Mouse (Mus musculus): ENCODE measurements at regions not wholly inside any gene's neighbourhood (a gene's known extent, or its start where the extent isn't known, plus 50 kb on each side); places are given as distances from the start of the nearest gene placed in this dataset.

DNA sequence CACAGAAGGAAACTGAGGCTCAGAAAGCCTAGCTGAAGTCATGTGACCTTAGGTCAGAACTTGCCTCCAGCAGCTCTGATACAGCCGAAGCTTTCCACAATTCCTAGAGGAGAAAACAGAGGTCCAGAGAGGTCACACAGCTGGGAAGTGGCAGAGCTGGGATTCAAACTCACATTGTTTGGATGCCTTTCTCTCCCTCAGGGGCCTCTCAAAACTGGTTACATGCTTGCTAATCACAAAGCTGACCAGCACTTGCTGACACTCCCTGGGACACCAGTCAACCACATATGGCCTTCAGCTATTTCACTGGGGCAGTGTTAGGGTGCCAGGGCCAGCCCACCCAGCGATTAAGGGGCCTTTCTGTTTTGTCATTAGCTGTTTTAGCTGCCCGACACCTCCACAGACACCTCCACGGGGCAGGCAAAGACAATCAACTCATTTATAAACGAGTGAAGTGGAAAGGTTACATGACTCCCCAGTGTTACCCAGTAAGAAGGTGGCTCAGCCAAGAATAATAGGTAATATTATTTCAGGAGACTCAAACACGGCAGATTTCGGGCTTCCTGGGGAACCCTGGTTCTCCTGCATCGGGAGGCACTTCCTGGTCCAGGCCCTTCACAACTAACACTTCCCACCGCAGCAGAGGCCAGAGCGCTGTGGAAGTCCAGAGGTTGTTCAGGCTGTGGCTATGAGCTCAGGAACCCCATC is 71.4 kb downstream of the 2410131K14Rik start:
- DNase-seq: no peak

DNA sequence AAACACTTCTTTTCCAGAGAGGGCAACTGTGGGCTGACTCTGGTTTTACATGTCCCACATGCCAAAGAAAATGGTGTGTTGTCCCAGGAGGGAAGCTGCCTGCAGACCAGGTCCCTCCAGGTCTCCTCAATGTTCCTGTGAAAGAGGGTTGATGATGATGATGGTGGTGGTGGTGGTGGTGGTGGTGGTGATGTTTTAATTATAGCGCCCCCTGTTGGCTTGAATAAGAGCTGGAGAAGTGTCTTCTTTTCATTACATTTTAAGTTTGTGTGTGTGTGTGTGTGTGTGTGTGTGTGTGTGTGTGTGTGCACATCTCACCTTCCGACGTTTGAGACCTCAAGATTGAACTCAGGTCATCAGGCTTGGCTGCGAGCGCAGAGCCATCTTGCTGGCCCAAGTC is 73.0 kb downstream of the 2410131K14Rik start:
- no peak for DNase-seq

DNA sequence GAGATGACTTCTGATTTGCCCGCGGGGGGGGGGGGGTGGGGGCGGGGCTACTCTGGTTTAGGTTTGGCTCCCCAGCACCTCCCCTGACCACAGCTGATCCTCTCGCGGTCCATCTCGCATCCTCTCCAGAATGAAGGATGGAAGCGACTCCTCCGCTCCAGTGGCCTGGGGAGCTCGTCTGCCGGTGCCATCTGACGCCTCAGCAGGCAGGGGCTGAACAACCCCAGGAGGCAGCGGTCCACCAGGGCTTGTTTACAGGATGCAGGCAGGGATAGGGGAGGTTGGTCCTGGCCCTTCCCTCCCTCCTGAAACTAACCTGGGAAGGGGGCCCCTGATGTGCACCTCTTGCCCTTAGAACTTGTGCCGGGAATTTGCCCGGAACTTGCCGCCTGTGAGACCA is 73.9 kb downstream of the 2410131K14Rik start:
- DNase-seq: no peak

DNA sequence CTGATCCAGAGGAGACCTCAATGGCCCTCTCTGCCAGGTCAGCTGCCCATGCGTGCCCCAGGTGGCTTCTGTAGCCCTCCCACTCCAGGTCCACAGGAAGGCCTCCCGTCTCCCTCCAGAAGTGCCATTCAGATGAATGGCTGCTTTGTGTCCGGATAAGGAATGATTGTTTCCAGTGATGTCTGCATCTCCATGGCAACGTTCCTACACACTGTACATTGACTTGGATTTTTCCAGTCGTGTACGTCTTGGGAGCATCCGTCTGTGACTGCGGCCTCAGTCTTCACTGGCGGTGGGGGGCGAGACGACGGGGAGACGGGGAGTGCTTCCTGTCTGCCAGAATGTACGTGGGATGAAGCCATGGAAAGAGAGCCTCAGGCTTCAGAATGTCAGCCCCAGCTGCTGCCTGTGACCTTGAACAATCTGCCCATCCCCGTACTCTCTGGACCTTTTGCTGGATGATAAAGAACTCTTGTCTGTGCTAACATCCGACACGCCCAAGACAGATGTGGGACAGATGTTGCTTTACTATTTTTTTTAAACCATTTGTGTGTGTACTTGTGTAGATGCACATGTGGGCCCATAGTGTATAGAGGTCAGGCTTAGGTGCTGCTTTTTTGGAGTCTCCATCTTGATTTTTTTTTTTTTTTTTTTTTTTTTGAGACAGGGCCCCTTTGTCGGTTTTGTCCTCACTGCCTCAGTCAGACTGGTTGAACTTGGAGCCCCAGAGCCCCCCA is 76.9 kb downstream of the 2410131K14Rik start:
- DNase-seq: no peak

DNA sequence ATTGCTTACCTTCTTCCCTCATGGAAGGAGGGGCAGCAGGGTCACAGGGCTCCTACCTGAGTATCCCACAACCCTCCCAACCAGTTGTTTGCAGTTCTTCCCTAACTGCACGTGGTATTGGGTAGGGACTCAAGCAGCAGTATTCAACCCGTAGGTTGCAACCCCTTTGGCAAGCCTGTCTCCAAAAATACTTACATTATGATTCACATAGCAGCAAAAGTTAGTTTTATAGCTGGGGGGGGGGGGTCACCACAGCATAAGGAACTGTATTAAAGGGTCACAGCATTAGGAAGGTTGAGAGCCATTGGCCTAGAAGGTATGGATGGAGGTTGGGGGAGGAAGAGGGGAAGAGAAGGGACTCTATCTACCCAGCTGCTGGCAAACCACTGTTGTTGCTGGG is 78.1 kb downstream of the 2410131K14Rik start:
- no peak for DNase-seq

DNA sequence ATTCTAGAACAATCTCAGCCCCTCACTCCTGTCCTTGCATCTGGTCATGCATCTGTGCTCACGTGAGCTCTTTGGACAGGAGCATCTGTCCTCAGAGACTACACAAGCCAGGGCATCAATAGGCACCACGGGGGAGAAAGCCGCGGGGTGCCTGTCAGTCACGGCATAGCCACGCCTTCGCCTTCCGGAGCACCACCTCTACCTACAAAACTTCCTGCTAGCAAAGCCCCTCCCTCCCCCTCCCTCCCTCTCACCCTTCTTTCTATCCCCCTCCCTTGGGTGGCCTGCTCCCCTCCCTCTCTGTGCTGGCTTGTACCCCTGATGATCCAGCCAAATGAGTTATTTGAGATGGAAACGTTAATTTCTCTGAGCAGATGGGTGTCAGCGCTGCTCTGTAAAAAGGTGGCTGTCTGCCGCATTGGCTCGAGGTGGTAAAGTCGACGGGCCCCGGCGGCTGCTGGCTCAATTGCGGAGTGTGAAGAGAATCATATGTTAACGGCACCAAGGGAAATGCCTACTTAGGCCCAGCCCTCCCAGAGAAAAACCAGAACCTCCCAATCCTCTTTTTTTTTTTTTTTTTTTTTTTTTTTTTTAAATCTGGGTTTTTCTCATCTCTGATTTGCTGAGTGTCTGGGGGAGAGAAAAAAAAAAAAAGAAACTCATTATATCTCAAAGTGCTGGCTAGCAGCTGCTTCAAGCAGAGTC is 82.0 kb downstream of the 2410131K14Rik start:
- DNase-seq: no peak

DNA sequence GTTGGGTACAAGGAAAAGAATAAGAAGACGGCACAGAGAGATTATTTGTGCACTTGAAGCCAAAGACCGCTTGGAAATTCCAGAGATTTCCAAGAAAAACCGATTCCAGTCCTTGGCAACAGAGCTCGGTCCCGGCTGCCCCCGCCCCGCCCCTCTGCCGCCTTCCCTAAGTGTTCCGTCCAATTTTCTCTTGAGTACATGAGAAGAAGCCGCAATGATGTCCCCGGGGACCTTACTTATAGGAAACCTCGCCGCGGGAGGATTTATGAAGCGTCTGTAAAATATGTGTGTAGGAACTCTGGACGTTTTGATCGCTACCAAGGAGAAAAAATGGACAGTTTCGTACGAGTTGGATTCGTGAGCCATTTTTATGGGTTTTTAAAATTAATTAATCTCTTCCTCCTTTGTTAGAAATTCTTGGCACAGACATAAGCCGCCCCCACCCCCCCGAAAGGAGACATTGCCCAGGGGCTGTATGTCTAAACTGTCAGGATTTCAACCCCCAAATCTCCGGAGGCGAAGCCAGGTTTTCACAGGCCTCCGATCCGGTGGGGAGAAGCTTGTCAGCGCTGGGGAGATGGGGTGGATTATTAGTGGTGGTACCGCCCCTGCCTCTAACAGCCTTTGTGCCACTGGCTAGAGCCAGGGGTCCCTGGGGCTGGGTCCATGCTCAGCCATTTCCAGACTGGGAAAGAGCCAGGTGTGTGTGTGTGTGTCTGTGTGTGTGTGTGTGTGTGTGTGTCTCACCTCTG is 83.1 kb downstream of the 2410131K14Rik start:
- DNase-seq: no peak

DNA sequence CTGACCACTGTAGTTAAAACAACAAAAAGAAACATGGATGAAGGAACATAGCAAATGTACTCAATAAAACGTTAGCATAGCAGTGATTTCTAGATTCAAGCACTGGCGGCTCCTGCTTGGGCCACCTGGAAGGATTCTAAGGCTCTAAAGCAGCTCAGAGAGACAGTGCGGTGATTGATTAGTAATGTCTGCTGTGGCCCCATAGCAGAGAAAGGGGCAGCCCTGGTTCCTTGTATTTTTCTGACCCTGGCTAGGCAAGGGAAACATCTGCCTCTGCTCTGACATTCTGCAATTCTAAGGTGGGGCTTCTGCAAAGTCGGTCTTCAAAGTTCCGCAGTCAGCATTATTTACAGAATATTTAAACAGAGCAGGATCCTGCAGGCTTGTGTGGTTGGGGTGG is 84.1 kb downstream of the 2410131K14Rik start:
- no peak for DNase-seq

DNA sequence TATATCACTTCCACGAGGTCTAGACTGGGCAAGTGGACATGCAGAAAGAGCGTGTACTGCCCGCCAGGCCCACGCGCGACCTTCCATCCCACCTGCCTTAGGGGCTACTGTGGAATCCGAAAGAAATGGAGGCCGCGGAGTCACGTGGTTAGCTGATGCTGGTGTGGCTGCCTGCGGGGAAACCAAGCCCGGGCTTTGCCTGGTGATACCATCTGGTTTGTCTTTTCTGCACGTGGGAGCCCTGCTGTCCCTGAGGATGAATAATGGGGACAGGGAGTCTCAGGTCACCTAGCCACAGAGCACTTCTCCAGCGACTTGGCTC is 86.2 kb downstream of the 2410131K14Rik start:
- DNase-seq: no peak

DNA sequence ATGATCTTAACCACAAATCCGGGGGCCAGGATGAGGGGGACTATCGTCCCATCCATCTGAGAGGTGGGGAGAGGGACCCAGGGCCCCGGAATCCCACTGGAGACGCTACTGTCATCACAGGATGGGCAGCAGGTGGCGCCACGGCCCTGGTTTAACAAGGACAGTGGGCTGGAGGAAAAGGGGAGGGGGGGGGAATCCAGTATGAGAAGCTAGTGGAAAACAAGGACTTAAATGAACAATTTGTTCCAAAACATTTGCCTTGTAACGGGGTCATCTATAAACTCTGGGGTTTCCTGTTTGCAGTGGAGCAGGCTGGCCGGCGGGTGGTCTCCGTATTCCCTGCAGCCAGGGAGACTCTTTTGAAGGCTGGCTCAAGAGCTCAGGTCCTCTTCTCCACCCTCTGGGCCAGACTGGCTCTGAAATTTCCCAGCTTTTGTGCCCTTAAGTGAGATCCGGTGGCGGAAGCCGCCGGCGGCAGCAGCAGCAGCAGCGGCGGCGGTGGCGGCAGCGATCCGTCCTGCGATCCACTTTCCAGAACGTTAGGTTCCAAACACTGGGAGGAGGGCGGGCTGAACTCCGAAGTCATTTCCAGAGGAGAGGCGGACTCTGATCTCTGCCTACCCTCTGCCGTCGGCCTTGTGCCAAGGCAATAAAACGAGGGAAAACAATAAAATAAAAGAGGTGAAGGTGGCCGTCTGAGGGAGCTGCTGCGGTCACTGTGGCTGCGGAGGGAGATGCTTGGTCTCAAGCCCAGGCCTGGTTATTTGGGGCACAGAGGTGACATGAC is 86.8 kb downstream of the 2410131K14Rik start:
- DNase-seq: peak; percentile 41

DNA sequence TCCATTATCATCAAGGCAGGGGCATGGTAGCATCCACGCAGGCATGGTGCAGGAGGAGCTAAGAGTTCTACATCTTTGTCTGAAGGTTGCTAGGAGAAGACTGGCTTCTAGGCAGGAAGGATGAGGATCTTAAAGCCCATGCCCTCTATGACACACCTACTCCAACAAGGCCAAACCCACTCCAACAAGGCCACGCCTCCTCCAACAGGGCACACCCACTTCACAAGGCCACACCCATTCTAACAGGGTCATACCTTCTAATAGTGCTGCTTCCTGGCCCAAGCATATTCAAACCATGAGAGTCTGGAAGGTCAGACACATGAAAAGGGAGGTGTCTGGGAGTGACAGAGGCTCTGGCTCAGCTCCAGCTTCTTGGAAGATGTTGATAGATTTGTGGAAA is 89.0 kb downstream of the 2410131K14Rik start:
- no peak for DNase-seq

DNA sequence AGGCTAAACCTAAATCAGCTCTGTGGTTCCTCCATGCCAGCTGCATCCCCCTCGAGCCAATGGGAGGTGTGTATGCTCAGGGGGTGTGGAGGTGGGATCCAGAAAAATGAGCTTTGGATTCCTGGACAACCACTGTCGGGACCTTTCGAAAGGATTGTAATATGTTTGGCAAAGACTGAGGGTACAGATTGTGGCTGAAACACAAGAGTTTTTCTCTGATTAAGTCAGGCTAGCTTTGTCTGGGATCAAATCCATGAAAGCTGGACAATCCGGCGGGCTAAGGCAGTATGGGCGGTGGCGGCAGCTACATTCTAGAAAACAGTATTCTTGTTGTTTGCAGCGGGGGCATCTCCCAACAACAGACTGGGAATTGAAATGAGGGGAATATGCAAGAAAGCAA is 93.2 kb downstream of the 2410131K14Rik start:
- DNase-seq: no peak

DNA sequence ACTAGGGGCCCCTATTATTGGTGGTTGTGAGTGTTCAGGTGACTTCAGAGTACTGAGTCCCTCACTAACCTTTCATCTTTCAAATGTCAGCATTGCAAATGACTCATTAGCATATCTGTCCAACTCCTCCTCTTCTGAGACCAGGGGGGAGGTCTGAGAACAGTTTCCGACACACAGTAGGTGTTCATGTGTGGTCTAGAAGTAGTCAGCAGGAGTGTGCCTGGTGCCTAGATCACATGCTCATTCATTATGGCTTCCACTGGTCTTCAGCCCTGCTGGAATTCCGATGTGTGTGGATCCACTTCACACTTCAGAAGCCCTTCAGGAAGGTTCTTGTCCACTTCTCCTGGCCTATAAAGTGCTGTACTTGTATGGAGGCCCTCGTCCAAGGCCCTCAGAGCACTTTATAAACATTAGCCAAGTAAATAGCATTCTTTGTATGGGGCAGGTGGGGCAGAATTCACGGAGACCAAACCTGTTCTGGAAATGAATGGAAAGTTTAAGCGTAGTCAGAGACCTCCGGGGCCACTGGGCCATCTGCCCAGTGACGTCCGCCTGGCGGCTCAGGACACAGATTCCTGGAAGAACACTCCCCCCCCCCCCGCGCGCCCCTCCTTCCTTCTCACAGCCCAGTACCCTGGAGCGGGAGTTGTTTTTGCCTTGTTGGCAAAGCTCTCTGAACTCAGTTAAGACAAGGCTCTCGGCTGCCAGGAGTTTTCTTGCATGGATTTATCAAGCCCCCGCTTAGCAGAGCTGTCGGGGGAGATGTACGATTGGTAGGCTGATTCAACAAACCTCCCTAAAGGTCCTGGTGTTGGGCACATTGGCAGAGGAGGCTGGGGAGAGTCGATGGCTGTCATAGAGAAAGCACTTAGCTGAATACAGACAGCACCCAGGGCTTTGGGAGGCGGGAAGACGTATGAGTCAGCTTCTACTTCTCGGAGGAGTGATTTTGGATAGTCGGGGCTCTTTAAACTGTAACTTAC is 94.9 kb downstream of the 2410131K14Rik start:
- peak; percentile 25 for DNase-seq

DNA sequence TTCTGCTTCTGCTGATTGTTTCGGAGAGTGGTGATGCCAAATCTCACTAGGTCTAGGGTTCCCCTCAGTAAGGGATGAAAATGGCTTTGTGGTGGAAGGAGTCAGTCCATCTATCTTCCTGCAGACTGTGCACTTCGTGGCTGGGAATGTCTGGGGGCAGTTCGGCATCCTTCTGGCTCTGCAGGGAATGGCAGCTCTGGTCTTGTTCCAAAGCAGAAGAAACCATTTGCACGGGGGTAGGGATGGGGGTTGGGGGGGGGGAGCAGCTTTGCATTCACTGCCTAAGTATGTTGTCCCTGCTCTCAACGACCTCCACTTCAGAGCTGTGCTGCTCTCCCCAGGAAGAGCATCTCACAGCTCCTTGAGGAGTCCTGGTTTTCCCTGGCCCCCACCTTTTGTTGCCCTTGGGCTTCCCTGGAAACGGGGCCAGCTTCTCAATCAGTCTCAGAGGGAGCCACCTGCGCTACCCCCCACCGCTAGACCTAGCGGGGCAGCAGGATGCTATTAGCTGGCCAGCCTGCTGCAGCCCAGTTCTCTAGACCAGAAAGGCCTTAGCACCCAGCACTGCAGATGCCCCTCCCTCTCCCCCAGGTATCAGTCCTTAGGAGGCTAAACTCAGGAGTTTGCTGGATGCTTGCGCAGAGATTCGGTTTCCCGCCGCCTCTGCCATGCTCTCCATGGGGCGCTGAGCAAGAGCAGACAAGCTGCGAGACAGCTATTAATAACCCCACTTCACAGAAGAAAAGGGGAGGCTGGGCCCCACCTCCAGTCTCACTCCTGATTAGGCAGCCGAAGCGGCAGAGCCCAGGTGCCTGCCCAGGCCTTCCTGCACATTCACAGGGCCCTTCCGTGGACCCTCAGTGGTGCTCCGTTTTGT is 98.7 kb downstream of the 2410131K14Rik start:
- no peak for DNase-seq

DNA sequence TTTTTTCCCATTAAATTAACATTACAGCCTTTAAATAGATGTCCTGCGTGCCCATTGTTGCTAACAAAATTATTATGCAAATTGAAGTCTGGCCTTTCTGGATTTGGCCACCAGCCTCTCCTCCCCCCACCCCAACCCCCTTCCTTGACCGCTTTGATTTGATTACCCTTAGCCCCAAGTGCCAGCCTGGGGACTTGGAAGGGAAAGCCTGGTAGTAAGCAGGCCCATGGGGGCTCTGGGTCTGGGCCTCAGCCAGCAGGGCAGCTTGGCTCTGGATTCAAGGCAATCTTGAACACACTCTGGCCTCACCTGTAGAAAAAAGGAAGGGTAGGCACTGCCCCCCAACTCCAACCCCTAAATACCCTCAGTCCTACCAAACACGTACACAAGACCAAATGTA is 100.2 kb downstream of the 2410131K14Rik start:
- DNase-seq: no peak

DNA sequence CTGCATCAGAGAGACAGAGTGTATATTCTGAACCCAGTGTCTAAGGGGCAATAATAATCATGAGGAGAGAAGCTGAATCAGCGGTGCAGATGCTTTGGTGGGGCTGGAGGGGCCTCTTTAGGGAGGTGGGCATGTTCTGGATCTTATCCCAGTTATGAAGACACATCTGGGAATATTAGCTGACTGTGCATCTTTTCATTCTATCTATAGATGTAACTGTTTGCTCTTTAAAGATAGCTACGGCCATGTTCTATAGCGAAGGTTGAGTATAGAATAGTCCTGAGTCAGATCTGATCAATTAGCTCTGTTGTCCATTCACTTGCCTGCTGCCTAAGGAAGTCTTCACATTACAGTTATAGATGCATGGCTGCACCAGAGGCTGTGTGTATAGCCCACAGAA is 104.0 kb downstream of the 2410131K14Rik start:
- DNase-seq: no peak

DNA sequence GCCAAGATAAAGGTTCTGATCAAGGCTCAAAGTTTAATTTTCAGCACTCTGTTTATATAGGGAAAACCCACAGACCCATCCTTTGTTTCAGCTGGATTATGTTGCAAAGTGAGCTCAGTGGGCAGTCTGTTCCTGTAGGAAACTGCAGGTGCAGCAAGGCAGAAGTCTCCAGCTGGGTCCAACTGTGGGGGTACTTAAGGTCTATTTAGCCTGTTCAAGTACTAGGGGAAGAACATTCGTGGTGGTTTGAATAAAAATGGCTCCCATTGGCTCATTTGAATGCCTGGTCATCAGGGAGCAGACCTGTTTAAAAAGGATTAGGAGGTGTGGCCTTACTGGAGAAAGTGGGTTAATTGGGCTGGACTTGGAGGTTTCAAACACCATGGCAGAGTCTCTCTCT is 106.3 kb downstream of the 2410131K14Rik start:
- no peak for DNase-seq

DNA sequence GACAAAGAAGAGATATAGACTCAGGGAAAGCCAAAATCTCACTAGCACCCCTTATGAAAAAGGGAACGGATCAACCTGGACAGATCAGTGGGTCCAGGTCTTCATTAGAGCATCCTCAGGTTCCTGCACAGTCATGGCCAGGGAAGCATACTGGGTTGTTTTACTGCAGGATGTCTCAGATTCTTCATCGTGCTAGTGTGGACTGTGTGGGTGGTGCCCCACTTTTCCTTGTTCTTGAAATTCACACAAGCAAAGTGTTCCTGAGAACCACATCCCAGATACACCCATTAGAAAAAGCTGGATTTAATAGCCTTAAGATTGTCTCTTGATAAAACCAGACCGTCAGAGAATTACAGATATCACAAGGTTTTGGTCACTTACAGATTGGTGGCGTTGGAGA is 107.1 kb downstream of the 2410131K14Rik start:
- no peak for DNase-seq

DNA sequence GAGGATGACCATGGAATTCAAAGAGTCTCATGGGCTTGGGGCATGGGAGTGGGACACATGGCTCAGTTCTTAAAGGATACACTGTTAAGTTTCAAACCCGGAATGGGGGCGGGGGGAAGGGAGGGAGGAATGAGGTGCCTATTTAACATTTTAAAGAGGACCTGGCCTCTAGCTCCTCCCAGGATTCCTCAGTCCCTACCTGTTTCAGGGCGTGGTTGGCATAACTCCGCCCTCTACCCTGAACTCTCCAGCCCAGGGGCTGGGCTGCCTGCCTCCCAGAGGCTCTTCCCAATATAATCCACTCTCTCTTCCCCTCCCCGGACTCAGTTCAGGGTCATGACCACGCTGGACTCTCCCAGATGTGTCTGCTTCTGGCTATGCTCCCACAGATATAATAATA is 108.0 kb downstream of the 2410131K14Rik start:
- DNase-seq: no peak

DNA sequence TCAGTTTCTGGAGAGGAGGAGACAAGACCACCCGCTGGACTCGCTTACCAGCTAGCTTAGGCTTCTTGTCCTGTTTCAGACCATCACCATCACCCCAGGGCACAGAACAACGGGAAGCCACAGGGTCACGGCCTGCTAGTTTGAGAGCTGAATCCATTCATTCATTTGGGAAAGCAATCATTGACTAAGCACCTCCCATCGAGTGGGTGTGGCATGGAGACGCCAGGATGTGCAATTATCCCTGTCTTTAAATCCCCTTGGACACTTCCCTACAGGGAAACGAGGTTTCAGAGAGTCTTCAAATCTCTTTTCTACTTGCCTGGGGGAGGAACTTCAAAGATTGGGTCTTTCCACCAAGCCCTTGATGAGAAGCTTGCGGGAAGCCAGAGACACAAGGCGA is 108.7 kb downstream of the 2410131K14Rik start:
- no peak for DNase-seq
